Mouse (Mus musculus) testis, adult 2 months (tissue): ENCODE data around the gene Il20rb.

Experiments
- CTCF ChIP-seq: fragments of 200-500 bp; IDR thresholded peaks from 2 replicates; pipeline ENCODE4 v1.5.1; 2012; ENCODE audit warnings: low read depth, mild to moderate bottlenecking, inconsistent platforms, low read length, moderate library complexity; ENCODE audit not compliant: control insufficient read depth, insufficient read depth, insufficient replicate concordance
- POLR2A ChIP-seq: fragments of 200-500 bp; IDR thresholded peaks from 2 replicates; pipeline ENCODE4 v1.6.1; 2012; ENCODE audit warnings: low read depth, mild to moderate bottlenecking, inconsistent platforms, low read length, moderate library complexity; ENCODE audit not compliant: control insufficient read depth

DNA sequence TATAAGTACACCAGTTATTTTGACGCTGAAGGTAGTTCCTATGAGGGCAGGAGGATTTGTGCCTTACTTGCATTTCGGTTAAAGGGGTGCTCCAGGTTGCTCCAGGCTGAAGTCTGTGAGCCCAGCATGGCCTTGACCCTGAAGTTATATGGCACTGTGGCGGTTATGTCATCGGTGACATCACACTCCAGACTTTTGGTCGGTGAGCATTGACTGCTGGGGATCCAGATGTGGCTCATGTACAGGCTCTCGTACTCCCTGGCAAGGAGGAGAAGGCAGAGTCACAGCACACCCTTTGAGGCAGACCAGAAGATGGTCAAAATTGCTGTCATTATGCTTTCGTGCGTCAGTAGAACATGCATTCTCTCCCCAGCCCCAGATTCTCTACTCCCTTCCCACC lies 13.7 kb downstream of the Il20rb start:
- TF ChIP-seq CTCF (no peak), POLR2A (no peak)
